ENCODE assay signal across 11 mouse cellular contexts in genomic region chr1:186241112-186241511, GRCm38 (mm10).
A peak's percentile ranks its signal among the peaks of the same experiment; 100 is the strongest.
DNase-seq lines count a peak whose midpoint lies in the region; ATAC-seq and TF ChIP-seq lines count a peak whose summit lies in the region.
"Had no signal": no experiment of that assay in that cellular context is flagged by ENCODE, and none has a peak within 500 bp of the region (broad histone marks: within the 10 kb centered on the region; RNA-seq: fewer than 3 reads in every experiment).

No protein-coding gene starts in this region.

- no peak for ATAC-seq in kidney, embryonic 14.5 days (ENCODE audit: low FRiP score, low TSS enrichment)
- no peak for ATAC-seq in granulocyte monocyte progenitor cell, adult 5-6 weeks (replicated peaks; ENCODE audit: poor library complexity, severe bottlenecking)
- ATAC-seq: midbrain, embryonic 16.5 days had no signal

- no peaks in the 10 kb centered on the region for H3K27me3 ChIP-seq in kidney, adult 2 months (replicated peaks; ENCODE audit: control insufficient read depth, insufficient read depth, low read length)
- no peaks in the 10 kb centered on the region for H3K27me3 ChIP-seq in kidney, embryonic 14.5 days (ENCODE audit: control insufficient read depth, insufficient read depth, low read length)
- H3K27me3 ChIP-seq: lung, embryonic 15.5 days had no signal

- no peak overlapping the region for H3K9ac ChIP-seq in kidney, embryonic 14.5 days (ENCODE audit: low read depth, low read length)
- H3K9ac ChIP-seq: lung, embryonic 15.5 days had no signal

- no peak overlapping the region for H3K4me2 ChIP-seq in kidney, embryonic 14.5 days (replicated peaks; ENCODE audit: low read depth, low read length)
- H3K4me2 ChIP-seq: lung, embryonic 15.5 days had no signal

- H3K4me1 ChIP-seq in kidney, adult 2 months (ENCODE audit: control insufficient read depth, insufficient read depth, low read length), result no peaks in the 10 kb centered on the region
- H3K4me1 ChIP-seq in kidney, embryonic 14.5 days (ENCODE audit: control insufficient read depth, insufficient read depth, low read length), result no peaks in the 10 kb centered on the region

- peak; percentile 6 for DNase-seq in adrenal gland, postnatal 25 days
- DNase-seq in adrenal gland, adult 8-10 months, result no peak
- DNase-seq in kidney, adult 2 months, result peak; percentile 33
- DNase-seq in 3T3-L1 (ENCODE audit: low read depth, low spot score), result peak; percentile 21
- peak; percentile 39 for DNase-seq in brain, adult 2 months (ENCODE audit: low read depth, low spot score)
- no peak for DNase-seq in cerebellum, adult 8-10 months
- DNase-seq: heart, postnatal 10 days had no signal

- H3K27ac ChIP-seq in kidney, adult 2 months (ENCODE audit: insufficient read depth, low read depth, low read length), result no peak overlapping the region
- H3K27ac ChIP-seq in kidney, embryonic 14.5 days (ENCODE audit: low read depth, low read length), result no peak overlapping the region
- H3K27ac ChIP-seq: lung, embryonic 15.5 days had no signal

- TF ChIP-seq POLR2A in kidney, adult 2 months (IDR thresholded peaks at IDR 0.05; ENCODE audit: low read depth, low read length), result no peak

- no peaks in the 10 kb centered on the region for H3K36me3 ChIP-seq in kidney, adult 2 months (ENCODE audit: control insufficient read depth, insufficient read depth, low read length)
- H3K36me3 ChIP-seq in kidney, embryonic 14.5 days (ENCODE audit: control insufficient read depth, insufficient read depth, low read length), result no peaks in the 10 kb centered on the region
- H3K36me3 ChIP-seq: lung, embryonic 15.5 days had no signal

- no peak overlapping the region for H3K4me3 ChIP-seq in kidney, adult 2 months (ENCODE audit: insufficient read depth, low read depth, low read length)
- H3K4me3 ChIP-seq in kidney, embryonic 14.5 days (ENCODE audit: low read length), result no peak overlapping the region
- H3K4me3 ChIP-seq: lung, embryonic 15.5 days had no signal

- WGBS in kidney, adult 2 months, result 79% methylated on average over 2 of the region's 2 CpGs
- 89% methylated on average over 2 of the region's 2 CpGs for WGBS in kidney, embryonic 14.5 days

- TF ChIP-seq CTCF in kidney, adult 2 months (conservative IDR thresholded peaks at IDR 0.05; ENCODE audit: insufficient read depth, insufficient read length, low read depth, low read length), result peak; percentile 47

- H3K9me3 ChIP-seq in kidney, embryonic 14.5 days (ENCODE audit: control insufficient read depth, low read length), result no peaks in the 10 kb centered on the region
- H3K9me3 ChIP-seq: lung, embryonic 15.5 days had no signal

Comparison
In these comparisons a context has a peak if more than half of its experiments do, and no peak if none do; other contexts are left out.
1. DNase-seq: peak in adrenal gland, postnatal 25 days (single experiment), kidney, adult 2 months (single experiment), 3T3-L1 (single experiment) and brain, adult 2 months (single experiment); none in adrenal gland, adult 8-10 months (single experiment) and cerebellum, adult 8-10 months (single experiment).